Mouse (Mus musculus) ovary, postnatal 10 days (tissue): ENCODE measurements around the gene Dand5.
A peak's percentile ranks its signal among the peaks of the same experiment; 100 is the strongest.
"Not testable (repeated sequence)": the region's sequence is repeated elsewhere in the genome, so short reads cannot be mapped to it uniquely, and the experiment has no call there.

Experiments
- DNase-seq: peaks from one replicate; pipeline ENCODE4 v3.0.0; 2022; ENCODE audit warnings: low spot score

The Dand5 gene

GRCm38 (mm10) chr8:84834866-84835855, 12.5 kb upstream of the Dand5 start:
- DNase-seq, result no peak

GRCm38 (mm10) chr8:84834002-84834865, 11.6 kb upstream of the Dand5 start:
- DNase-seq, result no peak

- DNase-seq, result no peak
Measured at GRCm38 (mm10) chr8:84832759-84833742, 10.4 kb upstream of the Dand5 start.

- peak; percentile 82 for DNase-seq
Measured at GRCm38 (mm10) chr8:84832034-84832717, 9.6 kb upstream of the Dand5 start.

- DNase-seq, result no peak
Measured at GRCm38 (mm10) chr8:84831490-84831889, 8.9 kb upstream of the Dand5 start, which contains the start of gene Gadd45gip1. Gene Gadd45gip1, plus strand, starts transcription at chr8:84831522.

- DNase-seq, result not testable (repeated sequence)
Measured at GRCm38 (mm10) chr8:84826518-84826917, 3.9 kb upstream of the Dand5 start.

GRCm38 (mm10) chr8:84825636-84826035, 3.0 kb upstream of the Dand5 start:
- DNase-seq, result no peak

- no peak for DNase-seq
Measured at GRCm38 (mm10) chr8:84823653-84824052, 1.0 kb upstream of the Dand5 start.

GRCm38 (mm10) chr8:84816117-84816516, 6.5 kb downstream of the Dand5 start:
- no peak for DNase-seq

GRCm38 (mm10) chr8:84815547-84815946, 7.1 kb downstream of the Dand5 start:
- DNase-seq, result peak; percentile 99

- no peak for DNase-seq
Measured at GRCm38 (mm10) chr8:84814555-84815441, 7.8 kb downstream of the Dand5 start.

- no peak for DNase-seq
Measured at GRCm38 (mm10) chr8:84814240-84814554, 8.4 kb downstream of the Dand5 start.

GRCm38 (mm10) chr8:84813830-84814229, 8.8 kb downstream of the Dand5 start:
- no peak for DNase-seq

- peak; percentile 72 for DNase-seq
Measured at GRCm38 (mm10) chr8:84813059-84813458, 9.6 kb downstream of the Dand5 start.

- no peak for DNase-seq
Measured at GRCm38 (mm10) chr8:84811303-84811702, 11.3 kb downstream of the Dand5 start.

- peak; percentile 95 for DNase-seq
Measured at GRCm38 (mm10) chr8:84810896-84811295, 11.7 kb downstream of the Dand5 start.

- no peak for DNase-seq
Measured at GRCm38 (mm10) chr8:84809941-84810280, 12.7 kb downstream of the Dand5 start.

- no peak for DNase-seq
Measured at GRCm38 (mm10) chr8:84809109-84809940, 13.3 kb downstream of the Dand5 start.

GRCm38 (mm10) chr8:84806031-84806430, 16.6 kb downstream of the Dand5 start:
- no peak for DNase-seq
